Mouse (Mus musculus) MEL (cell line): Measurements from ENCODE around the gene Abcb9.
A peak's percentile ranks its signal among the peaks of the same experiment; 100 is the strongest.

Source experiments
- CTCF ChIP-seq, 3 experiments: IDR thresholded peaks in 2 of 3; conservative IDR thresholded peaks in 1 of 3; 2 replicates each; pipeline ENCODE4 v1.5.1; 2011 to 2012; ENCODE audit warnings: low read length in 3 of 3, low read depth in 2 of 3, mild to moderate bottlenecking in 2 of 3, improper control_type of control experiment in 1 of 3, inconsistent platforms in 1 of 3, mixed read lengths in 1 of 3, moderate library complexity in 1 of 3; ENCODE audit not compliant: control insufficient read depth in 1 of 3, insufficient read depth in 1 of 3, poor library complexity in 1 of 3, severe bottlenecking in 1 of 3
- EP300 ChIP-seq, 2 experiments: IDR thresholded peaks; 2 replicates each; pipeline ENCODE4 v1.6.1; 2011; ENCODE audit warnings: improper control_type of control experiment in 2 of 2, low read length in 2 of 2, low read depth in 1 of 2, mild to moderate bottlenecking in 1 of 2
- JUND ChIP-seq: IDR thresholded peaks from 2 replicates; pipeline ENCODE4 v1.6.1; 2011; ENCODE audit warnings: low read depth, mild to moderate bottlenecking, improper control_type of control experiment, low read length
- KAT2A ChIP-seq: conservative IDR thresholded peaks from 2 replicates; pipeline ENCODE4 v1.6.1; 2012; ENCODE audit warnings: low read depth, low read length, improper control_type of control experiment, inconsistent platforms
- MEF2A ChIP-seq: IDR thresholded peaks from 2 replicates; pipeline ENCODE4 v1.6.1; 2014; ENCODE audit warnings: low read depth, mild to moderate bottlenecking, inconsistent platforms, low read length, improper control_type of control experiment; ENCODE audit not compliant: poor library complexity, insufficient replicate concordance, severe bottlenecking; ENCODE audit errors: extremely low read depth
- POLR2A ChIP-seq, 2 experiments: IDR thresholded peaks; 2 replicates each; pipeline ENCODE4 v1.6.1; 2011 to 2012; ENCODE audit warnings: low read length in 2 of 2, mild to moderate bottlenecking in 2 of 2, control low read depth in 1 of 2, improper control_type of control experiment in 1 of 2, low read depth in 1 of 2, moderate library complexity in 1 of 2; ENCODE audit not compliant: control insufficient read depth in 1 of 2, insufficient read depth in 1 of 2, poor library complexity in 1 of 2
- POLR2AphosphoS2 ChIP-seq: IDR thresholded peaks from 2 replicates; pipeline ENCODE4 v1.6.1; 2011; ENCODE audit warnings: low read length, improper control_type of control experiment
- RCOR1 ChIP-seq: IDR thresholded peaks from 2 replicates; pipeline ENCODE4 v1.6.1; 2012; ENCODE audit warnings: low read depth, mild to moderate bottlenecking, inconsistent platforms, low read length, improper control_type of control experiment
- SIN3A ChIP-seq: IDR thresholded peaks from 2 replicates; pipeline ENCODE4 v1.6.1; 2012; ENCODE audit warnings: low read length, improper control_type of control experiment, inconsistent platforms

GRCm38 (mm10) chr5:124029220-124030035, 66.2 kb downstream of the Abcb9 start:
- TF ChIP-seq RCOR1 (0 out of 2 replicates have a peak, but pooled peaks have one; percentile 25), KAT2A (no peak), POLR2A (IDR thresholded peaks at IDR 0.05; ENCODE audit: control insufficient read depth in 1 of 2, insufficient read depth in 1 of 2, low read depth in 1 of 2, low read length in 2 of 2, poor library complexity in 1 of 2) (no peak), EP300 (IDR thresholded peaks at IDR 0.05; ENCODE audit: low read depth in 1 of 2, low read length in 2 of 2) (peak in 1 of 2 experiments; percentile 6; a peak in 1 of 4 replicates), CTCF (IDR thresholded peaks at IDR 0.05 in 2 of 3, conservative IDR thresholded peaks at IDR 0.05 in 1 of 3; ENCODE audit: control insufficient read depth in 1 of 3, insufficient read depth in 1 of 3, low read depth in 2 of 3, low read length in 3 of 3, poor library complexity in 1 of 3, severe bottlenecking in 1 of 3) (no peak), JUND (no peak), SIN3A (0 out of 2 replicates have a peak, but pooled peaks have one; percentile 19), POLR2AphosphoS2 (no peak), MEF2A (no peak)
